Mouse (Mus musculus) midbrain, embryonic 15.5 days (tissue): ENCODE data around the gene Gm17651. TPM values are rescaled to one million over a fixed set of nuclear protein-coding genes. Genes with fewer than 3 reads are reported as not detected.
A peak's percentile ranks its signal among the peaks of the same experiment; 100 is the strongest.

ENCODE experiments used
- ATAC-seq: fragments of 200-750 bp; cut with Nextera tagmentation; replicated peaks from 2 replicates; pipeline ENCODE4 v1.8.0; 2017; ENCODE audit warnings: moderate TSS enrichment
- H3K27ac ChIP-seq: fragments of 300-500 bp; sonication (generic); 2 replicates; pipeline ENCODE4 v1.5.1; 2015; ENCODE audit warnings: mild to moderate bottlenecking, inconsistent platforms
- H3K27me3 ChIP-seq: fragments of 300-500 bp; sonication (generic); replicated peaks from 2 replicates; pipeline ENCODE4 v1.6.1; 2015; ENCODE audit warnings: inconsistent platforms
- H3K36me3 ChIP-seq: fragments of 300-500 bp; sonication (generic); replicated peaks from 2 replicates; pipeline ENCODE4 v1.6.1; 2015; ENCODE audit warnings: inconsistent platforms
- H3K4me1 ChIP-seq: fragments of 300-500 bp; sonication (generic); 2 replicates; pipeline ENCODE4 v1.6.1; 2015; ENCODE audit warnings: inconsistent platforms
- H3K4me2 ChIP-seq: fragments of 300-500 bp; sonication (generic); 2 replicates; pipeline ENCODE4 v1.6.1; 2015; ENCODE audit warnings: inconsistent platforms, mild to moderate bottlenecking, moderate library complexity
- H3K4me3 ChIP-seq: fragments of 300-500 bp; sonication (generic); 2 replicates; pipeline ENCODE4 v1.5.1; 2015; ENCODE audit warnings: mild to moderate bottlenecking, inconsistent platforms
- H3K9ac ChIP-seq: fragments of 300-500 bp; sonication (generic); 2 replicates; pipeline ENCODE4 v1.6.1; 2015; ENCODE audit warnings: mild to moderate bottlenecking, inconsistent platforms
- H3K9me3 ChIP-seq: fragments of 300-500 bp; sonication (generic); 2 replicates; pipeline ENCODE4 v1.6.1; 2016; ENCODE audit warnings: inconsistent platforms
- WGBS: fragments of 180-500 bp; shearing (Covaris S2); methylation state at CpG from one replicate; pipeline ENCODE4 v1.1.7; 2015; ENCODE audit warnings: mixed read lengths; 5-methylcytosine and 5-hydroxymethylcytosine counted together
- polyA plus RNA-seq: library from polyadenylated mRNA; unstranded; fragments of >200 nt; fragmentation: Nextera tagmentation; extraction: Ambion mirVana; gene quantifications from 2 replicates; pipeline ENCODE4 v1.2.1, GENCODE M21; 2015

Gm17651 gene
- polyA plus RNA-seq, 1 experiment from 2014 or later = not detected

GRCm38 (mm10) chr3:97691443-97692017 is 17.0 kb upstream of the Gm17651 start:
- H3K4me3 ChIP-seq = no peak overlapping the region
- no peaks in the 10 kb centered on the region for H3K4me1 ChIP-seq
- ATAC-seq = no peak
- no peaks in the 10 kb centered on the region for H3K27me3 ChIP-seq
- H3K9me3 ChIP-seq = no peaks in the 10 kb centered on the region
- no peak overlapping the region for H3K9ac ChIP-seq
- H3K36me3 ChIP-seq = peaks cover 14% of the 10 kb centered on the region; the same call in 1 of the 2 replicates
- no peak overlapping the region for H3K4me2 ChIP-seq
- 57% methylated on average over 12 of the region's 12 CpGs for WGBS
- no peak overlapping the region for H3K27ac ChIP-seq

- Histone ChIP-seq H3K9me3 (no peaks in the 10 kb centered on the region), H3K36me3 (peaks cover 14% of the 10 kb centered on the region; the same call in 1 of the 2 replicates), H3K27me3 (no peaks in the 10 kb centered on the region), H3K27ac (no peak overlapping the region), H3K4me3 (no peak overlapping the region), H3K4me2 (no peak overlapping the region), H3K9ac (no peak overlapping the region), H3K4me1 (no peaks in the 10 kb centered on the region)
- ATAC-seq = no peak; the same call in 1 of the 2 replicates
- WGBS = 64% methylated on average over 7 of the region's 7 CpGs
Measured at GRCm38 (mm10) chr3:97690590-97690989, 16.1 kb upstream of the Gm17651 start.

GRCm38 (mm10) chr3:97689289-97689688 is 14.8 kb upstream of the Gm17651 start:
- H3K36me3 ChIP-seq = peaks cover 10% of the 10 kb centered on the region; the same call in 1 of the 2 replicates
- ATAC-seq = no peak

GRCm38 (mm10) chr3:97686372-97687117 is 12.1 kb upstream of the Gm17651 start:
- peaks cover 22% of the 10 kb centered on the region for H3K27me3 ChIP-seq
- 76% methylated on average over 4 of the region's 4 CpGs for WGBS
- H3K4me3 ChIP-seq = no peak overlapping the region

More at GRCm38 (mm10) chr3:97689289-97689688, 14.8 kb upstream of the Gm17651 start:
- Histone ChIP-seq H3K9ac (no peak overlapping the region), H3K9me3 (no peaks in the 10 kb centered on the region), H3K4me3 (no peak overlapping the region), H3K27ac (no peak overlapping the region), H3K27me3 (peaks cover 4% of the 10 kb centered on the region; the same call in 1 of the 2 replicates), H3K4me2 (no peak overlapping the region), H3K4me1 (no peaks in the 10 kb centered on the region)
- 80% methylated on average over 2 of the region's 2 CpGs for WGBS

GRCm38 (mm10) chr3:97683560-97684195 is 9.2 kb upstream of the Gm17651 start:
- H3K9ac ChIP-seq = no peak overlapping the region
- peaks cover 22% of the 10 kb centered on the region for H3K27me3 ChIP-seq

More at GRCm38 (mm10) chr3:97686372-97687117, 12.1 kb upstream of the Gm17651 start:
- Histone ChIP-seq H3K9me3 (no peaks in the 10 kb centered on the region), H3K9ac (no peak overlapping the region), H3K36me3 (peaks cover 8% of the 10 kb centered on the region; the same call in 1 of the 2 replicates), H3K4me2 (no peak overlapping the region), H3K4me1 (peaks cover 9% of the 10 kb centered on the region; the same call in 1 of the 2 replicates), H3K27ac (no peak overlapping the region)
- no peak for ATAC-seq

GRCm38 (mm10) chr3:97682576-97682975 is 8.1 kb upstream of the Gm17651 start:
- H3K9me3 ChIP-seq = no peaks in the 10 kb centered on the region
- no peak overlapping the region for H3K9ac ChIP-seq
- no peaks in the 10 kb centered on the region for H3K36me3 ChIP-seq
- 0 out of 2 replicates have a peak overlapping the region, but pooled peaks have one; percentile 38 for H3K4me3 ChIP-seq
- no peak overlapping the region for H3K27ac ChIP-seq
- ATAC-seq = no peak
- WGBS = 28% methylated on average over 5 of the region's 5 CpGs
- H3K4me1 ChIP-seq = peaks cover 18% of the 10 kb centered on the region; the same call in 1 of the 2 replicates
- H3K27me3 ChIP-seq = peaks cover 22% of the 10 kb centered on the region
- H3K4me2 ChIP-seq = peak overlapping the region; percentile 63; the same call in 1 of the 2 replicates

More at GRCm38 (mm10) chr3:97683560-97684195, 9.2 kb upstream of the Gm17651 start:
- ATAC-seq = no peak
- Histone ChIP-seq H3K27ac (no peak overlapping the region), H3K9me3 (no peaks in the 10 kb centered on the region), H3K4me2 (peak overlapping the region; percentile 9), H3K4me1 (peaks cover 18% of the 10 kb centered on the region; the same call in 1 of the 2 replicates), H3K36me3 (no peaks in the 10 kb centered on the region), H3K4me3 (no peak overlapping the region)
- 8% methylated on average over 16 of the region's 16 CpGs for WGBS

- peak overlapping the region; percentile 38 for H3K4me3 ChIP-seq
- no peak overlapping the region for H3K9ac ChIP-seq
- H3K27me3 ChIP-seq = peaks cover 22% of the 10 kb centered on the region
- peaks cover 18% of the 10 kb centered on the region; the same call in 1 of the 2 replicates for H3K4me1 ChIP-seq
- WGBS = 1% methylated on average over 11 of the region's 11 CpGs
- ATAC-seq = no peak
- no peaks in the 10 kb centered on the region for H3K36me3 ChIP-seq
- no peaks in the 10 kb centered on the region for H3K9me3 ChIP-seq
- H3K4me2 ChIP-seq = peak overlapping the region; percentile 63
- H3K27ac ChIP-seq = no peak overlapping the region
Measured at GRCm38 (mm10) chr3:97682159-97682502, 7.6 kb upstream of the Gm17651 start.

GRCm38 (mm10) chr3:97681321-97682158 is 7.0 kb upstream of the Gm17651 start:
- Histone ChIP-seq H3K4me1 (peaks cover 18% of the 10 kb centered on the region; the same call in 1 of the 2 replicates), H3K36me3 (no peaks in the 10 kb centered on the region), H3K9ac (peak overlapping the region; percentile 39), H3K4me2 (peak overlapping the region; percentile 63), H3K27ac (no peak overlapping the region), H3K27me3 (peaks cover 22% of the 10 kb centered on the region), H3K4me3 (peak overlapping the region; percentile 38), H3K9me3 (no peaks in the 10 kb centered on the region)
- 1% methylated on average over 33 of the region's 33 CpGs for WGBS
- peak; percentile 71 for ATAC-seq

- Histone ChIP-seq H3K27ac (no peak overlapping the region), H3K4me1 (peaks cover 18% of the 10 kb centered on the region; the same call in 1 of the 2 replicates), H3K9ac (0 out of 2 replicates have a peak overlapping the region, but pooled peaks have one; percentile 39), H3K4me2 (peak overlapping the region; percentile 63), H3K36me3 (no peaks in the 10 kb centered on the region), H3K4me3 (peak overlapping the region; percentile 38), H3K27me3 (peaks cover 22% of the 10 kb centered on the region), H3K9me3 (no peaks in the 10 kb centered on the region)
- peak; percentile 65 for ATAC-seq
- WGBS = 1% methylated on average over 28 of the region's 28 CpGs
Measured at GRCm38 (mm10) chr3:97680631-97681320, 6.3 kb upstream of the Gm17651 start.

- no peak for ATAC-seq
Measured at GRCm38 (mm10) chr3:97678416-97678815, 3.9 kb upstream of the Gm17651 start.

GRCm38 (mm10) chr3:97676126-97676525 is 1.6 kb upstream of the Gm17651 start:
- H3K4me1 ChIP-seq = peaks cover 4% of the 10 kb centered on the region; the same call in 1 of the 2 replicates
- H3K36me3 ChIP-seq = peaks cover 4% of the 10 kb centered on the region; the same call in 1 of the 2 replicates
- H3K4me2 ChIP-seq = no peak overlapping the region
- no peaks in the 10 kb centered on the region for H3K27me3 ChIP-seq
- no peak overlapping the region for H3K27ac ChIP-seq
- ATAC-seq = no peak
- H3K4me3 ChIP-seq = no peak overlapping the region
- 94% methylated on average over 3 of the region's 3 CpGs for WGBS
- no peak overlapping the region for H3K9ac ChIP-seq
- H3K9me3 ChIP-seq = no peaks in the 10 kb centered on the region

More at GRCm38 (mm10) chr3:97678416-97678815, 3.9 kb upstream of the Gm17651 start:
- H3K27ac ChIP-seq = no peak overlapping the region
- 96% methylated on average over 3 of the region's 3 CpGs for WGBS
- H3K4me1 ChIP-seq = peaks cover 18% of the 10 kb centered on the region; the same call in 1 of the 2 replicates
- no peak overlapping the region for H3K4me2 ChIP-seq
- no peaks in the 10 kb centered on the region for H3K9me3 ChIP-seq
- no peak overlapping the region for H3K4me3 ChIP-seq
- no peak overlapping the region for H3K9ac ChIP-seq
- peaks cover 11% of the 10 kb centered on the region for H3K27me3 ChIP-seq
- H3K36me3 ChIP-seq = no peaks in the 10 kb centered on the region
